Mouse (Mus musculus) splenic B cell, adult 2 months (primary cell): ENCODE measurements around the gene Rtn4.

Experiments
- DNase-seq: peaks from one replicate; pipeline ENCODE4 v3.0.0-alpha.2; 2011; ENCODE audit warnings: low read depth, low spot score
- H3K27me3 ChIP-seq: 2 replicates; pipeline ENCODE4 v1.6.1; 2012; ENCODE audit warnings: mild to moderate bottlenecking, low read length, moderate library complexity, mixed read lengths; ENCODE audit not compliant: control insufficient read depth, poor library complexity, insufficient read depth, severe bottlenecking
- H3K36me3 ChIP-seq: 2 replicates; pipeline ENCODE4 v1.6.1; 2012; ENCODE audit warnings: mild to moderate bottlenecking, low read length, moderate library complexity, mixed read lengths; ENCODE audit not compliant: control insufficient read depth, poor library complexity, insufficient read depth, severe bottlenecking

The Rtn4 gene

GRCm38 (mm10) chr11:29790796-29791195, 98.0 kb downstream of the Rtn4 start:
- Histone ChIP-seq H3K27me3 (no peaks in the 10 kb centered on the region), H3K36me3 (no peaks in the 10 kb centered on the region)
- no peak for DNase-seq
